Mouse (Mus musculus): Measurements from ENCODE around the gene Foxc1. TPM values are rescaled to one million over a fixed set of nuclear protein-coding genes. Genes with fewer than 3 reads are reported as not detected.

Foxc1 gene
- total and polyA plus RNA-seq, 3 experiments: 0.01 TPM; not detected in 2

GRCm38 (mm10) chr13:31761057-31761456, 45.4 kb upstream of the Foxc1 start:
- DNase-seq (ENCODE audit: low read depth, low spot score): no peak
- no peak overlapping the region for H3K4me3 ChIP-seq (ENCODE audit: control insufficient read depth in 1 of 2, insufficient read depth in 1 of 2, low read depth in 2 of 2, low read length in 2 of 2)
- no peak overlapping the region for H3K27ac ChIP-seq (ENCODE audit: control insufficient read depth, low read depth, low read length)
- no peaks in the 10 kb centered on the region for H3K79me2 ChIP-seq (ENCODE audit: control insufficient read depth, insufficient read depth, low read length, poor library complexity)
- peaks cover 0 to 3% of the 10 kb centered on the region in 2 experiments; a peak in 2 of 4 replicates for H3K27me3 ChIP-seq (ENCODE audit: control insufficient read depth in 1 of 2, insufficient read depth in 2 of 2, low read length in 2 of 2)
- TF ChIP-seq MAZ (IDR thresholded peaks at IDR 0.05; ENCODE audit: low read depth, low read length) (no peak), GATA1 (IDR thresholded peaks at IDR 0.05; ENCODE audit: low read depth, low read length) (no peak), SIN3A (IDR thresholded peaks at IDR 0.05; ENCODE audit: low read length) (no peak), MAFK (IDR thresholded peaks at IDR 0.05; ENCODE audit: borderline replicate concordance, low read depth, low read length) (no peak), ELF1 (IDR thresholded peaks at IDR 0.05; ENCODE audit: low read depth, low read length) (no peak), EP300 (IDR thresholded peaks at IDR 0.05; ENCODE audit: low read depth in 1 of 2, low read length in 2 of 2) (no peak), ZC3H11A (IDR thresholded peaks at IDR 0.05; ENCODE audit: low read depth, low read length) (no peak), TAL1 (IDR thresholded peaks at IDR 0.05; ENCODE audit: low read length) (no peak), TBP (IDR thresholded peaks at IDR 0.05; ENCODE audit: low read depth, low read length) (no peak), MXI1 (IDR thresholded peaks at IDR 0.05; ENCODE audit: low read depth, low read length) (no peak), POLR2AphosphoS2 (IDR thresholded peaks at IDR 0.05; ENCODE audit: low read length) (no peak), HCFC1 (IDR thresholded peaks at IDR 0.05; ENCODE audit: low read depth, low read length) (no peak), KAT2A (conservative IDR thresholded peaks at IDR 0.05; ENCODE audit: low read depth, low read length) (no peak), RAD21 (IDR thresholded peaks at IDR 0.05; ENCODE audit: low read depth, low read length) (no peak), MYC (IDR thresholded peaks at IDR 0.05; ENCODE audit: low read depth, low read length) (no peak), POLR2A (IDR thresholded peaks at IDR 0.05; ENCODE audit: control insufficient read depth in 1 of 2, insufficient read depth in 1 of 2, low read depth in 1 of 2, low read length in 2 of 2, poor library complexity in 1 of 2) (no peak), ZNF384 (IDR thresholded peaks at IDR 0.05; ENCODE audit: low read depth, low read length) (no peak)
- H3K36me3 ChIP-seq (ENCODE audit: control insufficient read depth in 1 of 2, insufficient read depth in 2 of 2, low read length in 2 of 2): no peaks in the 10 kb centered on the region
- no peaks in the 10 kb centered on the region for H3K4me1 ChIP-seq (ENCODE audit: control insufficient read depth in 1 of 2, insufficient read depth in 2 of 2, low read length in 2 of 2)
- no peaks in the 10 kb centered on the region for H3K9me3 ChIP-seq (replicated peaks; ENCODE audit: insufficient read depth, low read length)
- H3K9ac ChIP-seq (ENCODE audit: control insufficient read depth, low read depth, low read length, poor library complexity, severe bottlenecking): no peak overlapping the region

- Histone ChIP-seq H3K9ac (ENCODE audit: control insufficient read depth, low read depth, low read length, poor library complexity, severe bottlenecking) (no peak overlapping the region), H3K27me3 (ENCODE audit: control insufficient read depth in 1 of 2, insufficient read depth in 2 of 2, low read length in 2 of 2) (peaks cover 3 to 6% of the 10 kb centered on the region in 2 experiments; a peak in 2 of 4 replicates), H3K4me1 (ENCODE audit: control insufficient read depth in 1 of 2, insufficient read depth in 2 of 2, low read length in 2 of 2) (no peaks in the 10 kb centered on the region), H3K36me3 (ENCODE audit: control insufficient read depth in 1 of 2, insufficient read depth in 2 of 2, low read length in 2 of 2) (no peaks in the 10 kb centered on the region), H3K27ac (ENCODE audit: control insufficient read depth, low read depth, low read length) (no peak overlapping the region), H3K4me3 (ENCODE audit: control insufficient read depth in 1 of 2, insufficient read depth in 1 of 2, low read depth in 2 of 2, low read length in 2 of 2) (no peak overlapping the region), H3K9me3 (replicated peaks; ENCODE audit: insufficient read depth, low read length) (no peaks in the 10 kb centered on the region), H3K79me2 (ENCODE audit: control insufficient read depth, insufficient read depth, low read length, poor library complexity) (no peaks in the 10 kb centered on the region)
- TF ChIP-seq ZNF384 (IDR thresholded peaks at IDR 0.05; ENCODE audit: low read depth, low read length): no peak
- no peak for TF ChIP-seq ZKSCAN1 (IDR thresholded peaks at IDR 0.05; ENCODE audit: low read depth, low read length)
- TF ChIP-seq USF1 (IDR thresholded peaks at IDR 0.05; ENCODE audit: low read depth, low read length): no peak
- no peak for TF ChIP-seq TAL1 (IDR thresholded peaks at IDR 0.05; ENCODE audit: low read length)
- no peak for TF ChIP-seq HCFC1 (IDR thresholded peaks at IDR 0.05; ENCODE audit: low read depth, low read length)
- TF ChIP-seq KAT2A (conservative IDR thresholded peaks at IDR 0.05; ENCODE audit: low read depth, low read length): no peak
- TF ChIP-seq E2F4 (IDR thresholded peaks at IDR 0.05; ENCODE audit: borderline replicate concordance, low read depth, low read length): no peak
- no peak for TF ChIP-seq CHD1 (IDR thresholded peaks at IDR 0.05; ENCODE audit: low read depth, low read length)
- TF ChIP-seq RCOR1 (IDR thresholded peaks at IDR 0.05; ENCODE audit: low read depth, low read length): no peak
- no peak for TF ChIP-seq ELF1 (IDR thresholded peaks at IDR 0.05; ENCODE audit: low read depth, low read length)
- TF ChIP-seq MEF2A (IDR thresholded peaks at IDR 0.05; ENCODE audit: extremely low read depth, insufficient replicate concordance, low read depth, low read length, poor library complexity, severe bottlenecking): no peak
- TF ChIP-seq POLR2A (IDR thresholded peaks at IDR 0.05; ENCODE audit: control insufficient read depth in 1 of 2, insufficient read depth in 1 of 2, low read depth in 1 of 2, low read length in 2 of 2, poor library complexity in 1 of 2): no peak
- TF ChIP-seq SMC3 (IDR thresholded peaks at IDR 0.05; ENCODE audit: low read depth, low read length): no peak
- no peak for TF ChIP-seq MYC (IDR thresholded peaks at IDR 0.05; ENCODE audit: low read depth, low read length)
- TF ChIP-seq CTCF (IDR thresholded peaks at IDR 0.05 in 2 of 3, conservative IDR thresholded peaks at IDR 0.05 in 1 of 3; ENCODE audit: control insufficient read depth in 1 of 3, insufficient read depth in 1 of 3, low read depth in 2 of 3, low read length in 3 of 3, poor library complexity in 1 of 3, severe bottlenecking in 1 of 3): no peak
- TF ChIP-seq MAX (IDR thresholded peaks at IDR 0.05; ENCODE audit: low read length): no peak
- no peak for TF ChIP-seq SIN3A (IDR thresholded peaks at IDR 0.05; ENCODE audit: low read length)
- TF ChIP-seq MXI1 (IDR thresholded peaks at IDR 0.05; ENCODE audit: low read depth, low read length): no peak
- no peak for TF ChIP-seq BHLHE40 (IDR thresholded peaks at IDR 0.05; ENCODE audit: borderline replicate concordance, low read depth, low read length)
- DNase-seq (ENCODE audit: low read depth, low spot score): no peak
These were observed 42.0 kb upstream of the Foxc1 start for GRCm38 (mm10) chr13:31764419-31764818.
